8 mouse cellular contexts compared by ENCODE assay signal in the genomic region with DNA sequence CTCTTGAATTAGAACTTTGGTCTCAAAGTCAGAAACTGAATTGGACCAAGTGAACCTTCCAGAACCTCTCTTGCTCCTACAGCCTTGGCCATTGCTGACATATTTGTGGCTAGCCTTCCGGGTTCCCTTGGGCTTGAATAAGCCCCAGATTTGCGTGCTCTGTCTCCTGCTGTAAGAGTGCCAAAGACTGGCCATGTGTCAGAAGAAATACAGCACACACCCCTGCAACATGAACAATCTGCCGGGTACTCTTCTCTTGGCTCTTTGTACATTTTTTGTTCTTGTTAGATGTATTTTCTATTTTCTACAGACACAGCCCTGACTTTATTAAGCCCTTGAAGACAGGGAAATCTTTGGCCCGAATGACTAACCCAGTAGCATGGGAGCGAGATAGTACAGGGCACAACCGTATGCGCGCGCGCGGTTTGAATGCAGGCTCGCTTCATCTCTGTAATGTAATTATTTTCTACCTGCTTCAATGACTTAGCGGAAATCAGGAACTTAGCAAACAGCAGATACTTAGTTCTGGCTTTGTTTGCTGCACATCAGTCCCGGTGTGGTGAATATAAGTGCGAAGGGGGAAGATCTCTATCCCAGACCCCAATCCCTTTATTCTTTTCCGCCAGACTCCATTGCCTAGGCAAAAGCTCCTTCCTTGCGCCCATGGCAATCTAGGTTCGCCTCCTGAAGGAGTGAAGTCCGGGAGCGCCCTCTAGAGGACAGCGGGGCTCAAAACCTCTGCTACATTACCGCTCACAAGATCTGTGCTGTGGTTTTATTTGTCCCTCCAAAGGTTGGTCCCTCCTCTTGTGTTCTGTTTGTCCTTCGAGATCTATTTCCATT. TPM values are rescaled to one million over a fixed set of nuclear protein-coding genes. Genes with fewer than 3 reads are reported as not detected.
DNase-seq lines count a peak whose midpoint lies in the region; ATAC-seq and TF ChIP-seq lines count a peak whose summit lies in the region.

No protein-coding gene starts in this region.

- no peaks in the 10 kb centered on the region for H3K36me3 ChIP-seq in midbrain, embryonic 11.5 days (ENCODE audit: control insufficient read depth, insufficient read depth, low read length)

- H3K9ac ChIP-seq in midbrain, embryonic 11.5 days (ENCODE audit: low read length) = no peak overlapping the region

- no peak overlapping the region for H3K27ac ChIP-seq in cortical plate, adult 2 months (ENCODE audit: insufficient read depth, low read length)
- no peak overlapping the region for H3K27ac ChIP-seq in midbrain, embryonic 11.5 days (ENCODE audit: low read depth, low read length)

- WGBS in midbrain, embryonic 11.5 days = 49% methylated on average over 23 of the region's 23 CpGs

- no peaks in the 10 kb centered on the region for H3K4me1 ChIP-seq in cortical plate, adult 2 months (ENCODE audit: control insufficient read depth, insufficient read depth, low read length)
- no peaks in the 10 kb centered on the region for H3K4me1 ChIP-seq in midbrain, embryonic 11.5 days (ENCODE audit: control insufficient read depth, insufficient read depth, low read length)

- peak; percentile 81 for ATAC-seq in activated CD4-positive, CD25-positive, alpha-beta regulatory T cell, adult 4 months
- ATAC-seq in inflammation-experienced regulatory T-cells, adult 6 months = peak; percentile 80
- peak; percentile 92 for ATAC-seq in midbrain, embryonic 11.5 days (ENCODE audit: low FRiP score)

- TF ChIP-seq POLR2A in cortical plate, adult 2 months (IDR thresholded peaks at IDR 0.05; ENCODE audit: extremely low read depth, insufficient read depth, low read length) = no peak

- intact Hi-C loops in gastrocnemius, postnatal 14 days (cut with DNase I; ENCODE audit: low total_unique reads) = loop anchor here (10.0 kb wide), 2 partner anchors 590 to 1370 kb away; no protein-coding TSS in a partner anchor

- peak overlapping the region; percentile 12; the same call in 1 of the 2 replicates for H3K4me2 ChIP-seq in midbrain, embryonic 11.5 days

- TF ChIP-seq CTCF in cortical plate, adult 2 months (IDR thresholded peaks at IDR 0.05; ENCODE audit: extremely low read depth, insufficient read depth, low read length) = peak; percentile 91

- no peaks in the 10 kb centered on the region for H3K9me3 ChIP-seq in midbrain, embryonic 11.5 days (ENCODE audit: control insufficient read depth, low read length)

- no peak overlapping the region for H3K4me3 ChIP-seq in cortical plate, adult 2 months (ENCODE audit: insufficient read depth, low read length)
- H3K4me3 ChIP-seq in midbrain, embryonic 11.5 days (ENCODE audit: low read depth, low read length) = no peak overlapping the region

- no peaks in the 10 kb centered on the region for H3K27me3 ChIP-seq in midbrain, embryonic 11.5 days (ENCODE audit: control insufficient read depth, insufficient read depth, low read length)

- DNase-seq in gastrocnemius, postnatal 14 days = peak; percentile 86
- peak; percentile 71 to 72 for DNase-seq in left cerebral cortex, adult 8-10 months (ENCODE audit: low spot score in 2 of 2)
- peak; percentile 99 for DNase-seq in midbrain, embryonic 11.5 days (ENCODE audit: low spot score, missing footprints)
- DNase-seq in right cerebral cortex, postnatal 4 days = peak; percentile 98
- peak; percentile 73 to 89 for DNase-seq in urinary bladder, postnatal 4 days (ENCODE audit: low spot score in 2 of 2)

RNA-seq across cellular contexts. Expression of a gene that starts 22.2 kb away (rescaled TPM):
- 10 to 100 TPM; 10.4 to 10.8 TPM for polyA plus RNA-seq in activated CD4-positive, CD25-positive, alpha-beta regulatory T cell, adult 4 months (2017; shearing (Covaris generic))
- polyA plus RNA-seq in cortical plate, adult 2 months (2012; rRNA removed) = 9.1 and 11.2 TPM in 2 replicates
- 1 to 10 TPM; 3.2 to 4.8 TPM for total RNA-seq in gastrocnemius, postnatal 14 days (2021)
- polyA plus RNA-seq in inflammation-experienced regulatory T-cells, adult 6 months (2017; shearing (Covaris generic)) = 10 to 100 TPM in 1 of 3 experiments, 1 to 10 TPM in 2; 6.8 to 10.9 (median 7.9) TPM
- total RNA-seq in left cerebral cortex, adult 8-10 months (2022) = 10 to 100 TPM in 1 of 4 experiments, 1 to 10 TPM in 3; 7.6 to 13.4 (median 8.1) TPM
- polyA plus RNA-seq in midbrain, embryonic 11.5 days (2014; fragmentation: Nextera tagmentation; extraction: Ambion mirVana) = 37.2 and 38.6 TPM in 2 replicates

RNA-seq across cellular contexts. Expression of a gene that starts 23.3 kb away (rescaled TPM):
- polyA plus RNA-seq in activated CD4-positive, CD25-positive, alpha-beta regulatory T cell, adult 4 months (2017; shearing (Covaris generic)) = 1 to 10 TPM; 3.0 to 3.1 TPM
- polyA plus RNA-seq in cortical plate, adult 2 months (2012; rRNA removed) = 1.2 and 1.3 TPM in 2 replicates
- 1 to 10 TPM; 3.0 to 3.5 TPM for total RNA-seq in gastrocnemius, postnatal 14 days (2021)
- 1 to 10 TPM; 2.6 to 3.4 (median 3.4) TPM for polyA plus RNA-seq in inflammation-experienced regulatory T-cells, adult 6 months (2017; shearing (Covaris generic))
- total RNA-seq in left cerebral cortex, adult 8-10 months (2022) = 1 to 10 TPM; 2.7 to 3.3 (median 2.9) TPM
- 3.3 and 4.3 TPM in 2 replicates for polyA plus RNA-seq in midbrain, embryonic 11.5 days (2014; fragmentation: Nextera tagmentation; extraction: Ambion mirVana)

RNA-seq across cellular contexts. Expression of a gene that starts 41.5 kb away (rescaled TPM):
- under 1 TPM in 1 of 2 experiments, not detected in 1; 0.67 TPM for polyA plus RNA-seq in activated CD4-positive, CD25-positive, alpha-beta regulatory T cell, adult 4 months (2017; shearing (Covaris generic))
- polyA plus RNA-seq in cortical plate, adult 2 months (2012; rRNA removed) = not detected in 2 replicates
- total RNA-seq in gastrocnemius, postnatal 14 days (2021) = not detected
- polyA plus RNA-seq in inflammation-experienced regulatory T-cells, adult 6 months (2017; shearing (Covaris generic)) = not detected
- not detected for total RNA-seq in left cerebral cortex, adult 8-10 months (2022)
- polyA plus RNA-seq in midbrain, embryonic 11.5 days (2014; fragmentation: Nextera tagmentation; extraction: Ambion mirVana) = 0.14 TPM in 1 of 2 replicates, not detected in the other
